Mouse (Mus musculus) small intestine, adult 2 months (tissue): ENCODE results near the gene Emx1.
A peak's percentile ranks its signal among the peaks of the same experiment; 100 is the strongest.

ENCODE experiments used
- CTCF ChIP-seq: fragments of 200-500 bp; IDR thresholded peaks from 2 replicates; pipeline ENCODE4 v1.5.1; 2012; ENCODE audit warnings: low read depth, mild to moderate bottlenecking, control low read depth, inconsistent platforms, low read length, moderate library complexity, mixed read lengths; ENCODE audit not compliant: insufficient replicate concordance, insufficient read length; ENCODE audit errors: extremely low read depth
- POLR2A ChIP-seq: fragments of 200-500 bp; IDR thresholded peaks from 2 replicates; pipeline ENCODE4 v1.6.1; 2012; ENCODE audit warnings: low read depth, mild to moderate bottlenecking, control low read depth, inconsistent platforms, low read length, moderate library complexity

- no peak for TF ChIP-seq POLR2A
- TF ChIP-seq CTCF = peak; percentile 53; the same call in 1 of the 2 replicates
Observed at GRCm38 (mm10) chr6:85154861-85155528, 32.2 kb upstream of the Emx1 start.
